ENCODE assay signal across 8 mouse cellular contexts in the genomic region with DNA sequence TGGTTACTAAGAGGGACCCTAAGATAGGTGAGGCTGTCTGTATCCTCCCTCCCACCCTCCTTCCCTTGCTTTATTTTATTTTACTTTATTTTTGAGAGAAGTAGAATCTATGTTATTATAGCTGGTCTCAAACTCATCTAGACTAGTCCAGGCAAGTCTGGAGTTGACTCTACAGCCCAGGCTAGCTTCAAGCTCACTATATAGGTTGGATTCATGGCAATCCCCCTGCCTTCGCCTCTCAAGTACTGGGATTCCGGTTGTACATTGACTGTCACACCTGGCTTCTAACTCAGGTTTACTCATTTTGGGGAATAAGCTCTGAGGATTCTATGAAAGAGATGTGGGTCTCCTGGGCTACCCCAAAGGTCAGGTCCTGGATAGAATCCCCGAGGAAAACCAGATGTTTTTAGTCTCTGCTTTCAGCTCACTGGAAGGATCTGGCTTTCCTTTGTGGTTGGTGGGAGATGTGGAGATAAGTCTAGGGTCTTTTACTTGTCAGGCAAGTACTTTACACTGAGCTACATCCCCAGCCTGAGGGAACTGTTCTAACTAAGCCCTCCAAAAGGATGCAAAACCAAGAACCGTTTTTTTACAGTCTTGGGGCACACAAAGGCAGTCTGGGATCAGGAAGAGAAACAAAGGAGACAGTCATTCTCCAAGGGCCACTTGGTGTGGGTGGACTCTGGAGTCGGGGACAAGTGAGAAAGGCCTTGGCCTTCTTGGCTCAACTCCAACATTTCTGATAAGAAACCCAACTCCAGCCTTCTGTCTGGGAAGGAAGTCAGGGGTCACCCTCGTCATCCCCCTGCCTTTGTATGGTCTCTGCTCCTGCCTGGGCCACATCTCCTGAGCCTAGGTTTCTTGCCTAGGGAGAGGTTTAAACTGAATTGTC. TPM values are rescaled to one million over a fixed set of nuclear protein-coding genes. Genes with fewer than 3 reads are reported as not detected.
A peak's percentile ranks its signal among the peaks of the same experiment; 100 is the strongest.
DNase-seq lines count a peak whose midpoint lies in the region; ATAC-seq and TF ChIP-seq lines count a peak whose summit lies in the region.

No protein-coding gene starts in this region.

- no peak for ATAC-seq in hindbrain, embryonic 14.5 days (ENCODE audit: low FRiP score)
- no peak for ATAC-seq in midbrain, embryonic 11.5 days (ENCODE audit: low FRiP score)

- DNase-seq in testis, postnatal 10 days (ENCODE audit: low spot score) = no peak
- DNase-seq in hindbrain, embryonic 14.5 days (ENCODE audit: low spot score) = no peak
- no peak for DNase-seq in midbrain, embryonic 11.5 days (ENCODE audit: low spot score, missing footprints)
- no peak for DNase-seq in layer of hippocampus, adult 11-12 months (ENCODE audit: low spot score)
- DNase-seq in ovary, postnatal 10 days (ENCODE audit: low spot score) = no peak
- no peak for DNase-seq in left cerebral cortex, postnatal 10 days (ENCODE audit: extremely low spot score in 1 of 2, low spot score in 2 of 2)

- H3K4me1 ChIP-seq in testis, adult 2 months (ENCODE audit: control insufficient read depth, insufficient read depth, low read length) = peaks cover 35% of the 10 kb centered on the region
- H3K4me1 ChIP-seq in embryonic fibroblast, embryonic 13.5 days (ENCODE audit: control insufficient read depth, insufficient read depth, low read length) = peaks cover 6% of the 10 kb centered on the region; the same call in 1 of the 2 replicates
- H3K4me1 ChIP-seq in hindbrain, embryonic 14.5 days (replicated peaks; ENCODE audit: control insufficient read depth, insufficient read depth, low read length) = peaks cover 34% of the 10 kb centered on the region
- H3K4me1 ChIP-seq in midbrain, embryonic 11.5 days (ENCODE audit: control insufficient read depth, insufficient read depth, low read length) = peaks cover 26% of the 10 kb centered on the region

- H3K4me2 ChIP-seq in hindbrain, embryonic 14.5 days (replicated peaks) = peak overlapping the region; percentile 99
- H3K4me2 ChIP-seq in midbrain, embryonic 11.5 days = no peak overlapping the region

- intact Hi-C loops in left cerebral cortex, postnatal 10 days (cut with DNase I) = no loop called here

- TF ChIP-seq POLR2A in testis, adult 2 months (IDR thresholded peaks at IDR 0.05; ENCODE audit: control insufficient read depth, low read depth, low read length) = no peak
- peak; percentile 82 for TF ChIP-seq POLR2A in embryonic fibroblast, embryonic 13.5 days (IDR thresholded peaks at IDR 0.05; ENCODE audit: low read depth, low read length)

- H3K4me3 ChIP-seq in testis, adult 2 months (ENCODE audit: control insufficient read depth, low read depth, low read length) = no peak overlapping the region
- H3K4me3 ChIP-seq in embryonic fibroblast, embryonic 13.5 days (ENCODE audit: insufficient read depth, low read length) = peak overlapping the region; percentile 60; the same call in 1 of the 2 replicates
- peak overlapping the region; percentile 75; the same call in 1 of the 2 replicates for H3K4me3 ChIP-seq in hindbrain, embryonic 14.5 days (replicated peaks; ENCODE audit: low read length)
- H3K4me3 ChIP-seq in midbrain, embryonic 11.5 days (ENCODE audit: low read depth, low read length) = no peak overlapping the region

- H3K9me3 ChIP-seq in hindbrain, embryonic 14.5 days (ENCODE audit: control insufficient read depth, low read length) = no peaks in the 10 kb centered on the region
- H3K9me3 ChIP-seq in midbrain, embryonic 11.5 days (ENCODE audit: control insufficient read depth, low read length) = no peaks in the 10 kb centered on the region

- peak overlapping the region; percentile 46 for H3K27ac ChIP-seq in testis, adult 2 months (ENCODE audit: control insufficient read depth, insufficient read depth, low read depth, low read length)
- peak overlapping the region; percentile 99 for H3K27ac ChIP-seq in embryonic fibroblast, embryonic 13.5 days (ENCODE audit: insufficient read depth, low read length)
- no peak overlapping the region for H3K27ac ChIP-seq in hindbrain, embryonic 14.5 days
- H3K27ac ChIP-seq in midbrain, embryonic 11.5 days (ENCODE audit: low read depth, low read length) = 0 out of 2 replicates have a peak overlapping the region, but pooled peaks have one; percentile 4

- H3K9ac ChIP-seq in hindbrain, embryonic 14.5 days = no peak overlapping the region
- H3K9ac ChIP-seq in midbrain, embryonic 11.5 days (ENCODE audit: low read length) = no peak overlapping the region

- TF ChIP-seq CTCF in testis, adult 2 months (IDR thresholded peaks at IDR 0.05; ENCODE audit: control insufficient read depth, insufficient read depth, insufficient replicate concordance, low read depth, low read length) = no peak
- no peak for TF ChIP-seq CTCF in embryonic fibroblast, embryonic 13.5 days (IDR thresholded peaks at IDR 0.05; ENCODE audit: borderline replicate concordance, insufficient read depth, low read length)

- WGBS in hindbrain, embryonic 14.5 days = 54% methylated on average over 6 of the region's 6 CpGs
- 62% methylated on average over 6 of the region's 6 CpGs for WGBS in midbrain, embryonic 11.5 days

- no peaks in the 10 kb centered on the region for H3K27me3 ChIP-seq in testis, adult 2 months (ENCODE audit: control insufficient read depth, insufficient read depth, low read length)
- no peaks in the 10 kb centered on the region for H3K27me3 ChIP-seq in hindbrain, embryonic 14.5 days (ENCODE audit: control insufficient read depth, insufficient read depth, low read length)
- H3K27me3 ChIP-seq in midbrain, embryonic 11.5 days (ENCODE audit: control insufficient read depth, insufficient read depth, low read length) = no peaks in the 10 kb centered on the region

- H3K36me3 ChIP-seq in testis, adult 2 months (ENCODE audit: control insufficient read depth, insufficient read depth, low read length) = no peaks in the 10 kb centered on the region
- peaks cover 4% of the 10 kb centered on the region; the same call in 1 of the 2 replicates for H3K36me3 ChIP-seq in hindbrain, embryonic 14.5 days (replicated peaks; ENCODE audit: control insufficient read depth, insufficient read depth)
- no peaks in the 10 kb centered on the region for H3K36me3 ChIP-seq in midbrain, embryonic 11.5 days (ENCODE audit: control insufficient read depth, insufficient read depth, low read length)

RNA-seq across cellular contexts. Expression of a gene that starts 3.0 kb away (rescaled TPM):
- 19.9 and 23.0 TPM in 2 replicates for polyA plus RNA-seq in testis, adult 2 months (2012; rRNA removed)
- 150 and 156 TPM in 2 replicates for polyA plus RNA-seq in embryonic fibroblast, embryonic 13.5 days (2011; ENCODE audit: insufficient read length, low read depth, missing spikeins)
- 8.8 and 10.5 TPM in 2 replicates for polyA plus RNA-seq in hindbrain, embryonic 14.5 days (2014; fragmentation: Nextera tagmentation; extraction: Ambion mirVana)
- 4.1 and 4.5 TPM in 2 replicates for polyA plus RNA-seq in midbrain, embryonic 11.5 days (2014; fragmentation: Nextera tagmentation; extraction: Ambion mirVana)
- total RNA-seq in left cerebral cortex, postnatal 10 days (2021) = 10 to 100 TPM; 52.2 to 67.8 TPM

RNA-seq across cellular contexts. Expression of a gene that starts 54.0 kb away (rescaled TPM):
- 97.0 and 99.2 TPM in 2 replicates for polyA plus RNA-seq in testis, adult 2 months (2012; rRNA removed)
- polyA plus RNA-seq in embryonic fibroblast, embryonic 13.5 days (2011; ENCODE audit: insufficient read length, low read depth, missing spikeins) = 25.9 and 27.8 TPM in 2 replicates
- polyA plus RNA-seq in hindbrain, embryonic 14.5 days (2014; fragmentation: Nextera tagmentation; extraction: Ambion mirVana) = 45.6 and 45.9 TPM in 2 replicates
- 42.5 and 43.6 TPM in 2 replicates for polyA plus RNA-seq in midbrain, embryonic 11.5 days (2014; fragmentation: Nextera tagmentation; extraction: Ambion mirVana)
- 10 to 100 TPM; 18.4 to 22.2 TPM for total RNA-seq in left cerebral cortex, postnatal 10 days (2021)

RNA-seq across cellular contexts. Expression of a gene that starts 54.3 kb away (rescaled TPM):
- polyA plus RNA-seq in testis, adult 2 months (2012; rRNA removed) = 41.3 and 42.5 TPM in 2 replicates
- 47.3 and 63.4 TPM in 2 replicates for polyA plus RNA-seq in embryonic fibroblast, embryonic 13.5 days (2011; ENCODE audit: insufficient read length, low read depth, missing spikeins)
- polyA plus RNA-seq in hindbrain, embryonic 14.5 days (2014; fragmentation: Nextera tagmentation; extraction: Ambion mirVana) = 94.2 and 110 TPM in 2 replicates
- 87.2 and 98.5 TPM in 2 replicates for polyA plus RNA-seq in midbrain, embryonic 11.5 days (2014; fragmentation: Nextera tagmentation; extraction: Ambion mirVana)
- total RNA-seq in left cerebral cortex, postnatal 10 days (2021) = 10 to 100 TPM; 61.8 to 68.6 TPM

Comparison
In these comparisons a context has a peak if more than half of its experiments do, and no peak if none do; other contexts are left out.
1. H3K4me3 ChIP-seq: peak in embryonic fibroblast, embryonic 13.5 days (single experiment) and hindbrain, embryonic 14.5 days (single experiment); none in testis, adult 2 months (single experiment) and midbrain, embryonic 11.5 days (single experiment).